Mouse (Mus musculus): ENCODE measurements around the gene Hypk. TPM values are rescaled to one million over a fixed set of nuclear protein-coding genes. Genes with fewer than 3 reads are reported as not detected.

Gene Hypk
- polyA plus RNA-seq, 1 experiment from 2014 or later, result 101 TPM

GRCm38 (mm10) chr2:121434854-121435253, 18.2 kb upstream of the Hypk start:
- Histone ChIP-seq H3K4me3 (replicated peaks) (no peak overlapping the region), H3K9me3 (no peaks in the 10 kb centered on the region), H3K27me3 (replicated peaks) (no peaks in the 10 kb centered on the region), H3K27ac (no peak overlapping the region), H3K36me3 (peaks cover 35% of the 10 kb centered on the region), H3K9ac (no peak overlapping the region), H3K4me1 (replicated peaks) (no peaks in the 10 kb centered on the region), H3K4me2 (replicated peaks) (no peak overlapping the region)
- ATAC-seq, result no peak
- WGBS, result 98% methylated on average over 1 of the region's 1 CpGs

- ATAC-seq, result no peak
- WGBS, result 69% methylated on average over 4 of the region's 4 CpGs
- H3K4me3 ChIP-seq (replicated peaks), result no peak overlapping the region
Measured at GRCm38 (mm10) chr2:121439746-121440145, 13.3 kb upstream of the Hypk start.

GRCm38 (mm10) chr2:121440834-121441605, 12.1 kb upstream of the Hypk start:
- no peak overlapping the region for H3K27ac ChIP-seq
- 55% methylated on average over 5 of the region's 5 CpGs for WGBS
- H3K27me3 ChIP-seq (replicated peaks), result 0 out of 2 replicates have a peak, but pooled peaks cover 3% of the 10 kb centered on the region
- no peak overlapping the region for H3K9ac ChIP-seq
- peaks cover 11% of the 10 kb centered on the region; the same call in 1 of the 2 replicates for H3K4me1 ChIP-seq (replicated peaks)
- no peak for ATAC-seq
- no peak overlapping the region for H3K4me2 ChIP-seq (replicated peaks)
- no peaks in the 10 kb centered on the region for H3K9me3 ChIP-seq
- peaks cover 10% of the 10 kb centered on the region; the same call in 1 of the 2 replicates for H3K36me3 ChIP-seq
- no peak overlapping the region for H3K4me3 ChIP-seq (replicated peaks)

More at GRCm38 (mm10) chr2:121439746-121440145, 13.3 kb upstream of the Hypk start:
- H3K27me3 ChIP-seq (replicated peaks), result 0 out of 2 replicates have a peak, but pooled peaks cover 3% of the 10 kb centered on the region
- peaks cover 11% of the 10 kb centered on the region; the same call in 1 of the 2 replicates for H3K4me1 ChIP-seq (replicated peaks)
- H3K9ac ChIP-seq, result no peak overlapping the region
- H3K36me3 ChIP-seq, result peaks cover 18% of the 10 kb centered on the region
- H3K27ac ChIP-seq, result no peak overlapping the region
- no peak overlapping the region for H3K4me2 ChIP-seq (replicated peaks)
- no peaks in the 10 kb centered on the region for H3K9me3 ChIP-seq

- WGBS, result 5% methylated on average over 11 of the region's 11 CpGs
- peak overlapping the region; percentile 91 for H3K4me2 ChIP-seq (replicated peaks)
- H3K27ac ChIP-seq, result no peak overlapping the region
- ATAC-seq, result 0 out of 2 replicates have a peak, but pooled peaks have one; percentile 7
- H3K27me3 ChIP-seq (replicated peaks), result 0 out of 2 replicates have a peak, but pooled peaks cover 3% of the 10 kb centered on the region
- peaks cover 11% of the 10 kb centered on the region; the same call in 1 of the 2 replicates for H3K4me1 ChIP-seq (replicated peaks)
- no peaks in the 10 kb centered on the region for H3K9me3 ChIP-seq
- peak overlapping the region; percentile 47 for H3K4me3 ChIP-seq (replicated peaks)
- H3K9ac ChIP-seq, result peak overlapping the region; percentile 43
- peaks cover 10% of the 10 kb centered on the region; the same call in 1 of the 2 replicates for H3K36me3 ChIP-seq
Measured at GRCm38 (mm10) chr2:121441800-121442199, 11.3 kb upstream of the Hypk start.

GRCm38 (mm10) chr2:121442259-121443067, 10.6 kb upstream of the Hypk start:
- Histone ChIP-seq H3K4me2 (replicated peaks) (peak overlapping the region; percentile 91), H3K4me1 (replicated peaks) (peaks cover 11% of the 10 kb centered on the region; the same call in 1 of the 2 replicates), H3K9me3 (no peaks in the 10 kb centered on the region), H3K4me3 (replicated peaks) (peak overlapping the region; percentile 47), H3K27ac (no peak overlapping the region), H3K27me3 (replicated peaks) (0 out of 2 replicates have a peak, but pooled peaks cover 3% of the 10 kb centered on the region), H3K9ac (peak overlapping the region; percentile 43), H3K36me3 (peaks cover 10% of the 10 kb centered on the region; the same call in 1 of the 2 replicates)
- under 1% methylated on average over 30 of the region's 30 CpGs for WGBS
- ATAC-seq, result peak; percentile 95

GRCm38 (mm10) chr2:121443068-121443349, 10.1 kb upstream of the Hypk start:
- Histone ChIP-seq H3K9ac (peak overlapping the region; percentile 43), H3K4me3 (replicated peaks) (peak overlapping the region; percentile 47), H3K4me2 (replicated peaks) (peak overlapping the region; percentile 91), H3K4me1 (replicated peaks) (peaks cover 15% of the 10 kb centered on the region; the same call in 1 of the 2 replicates), H3K27ac (no peak overlapping the region), H3K27me3 (replicated peaks) (0 out of 2 replicates have a peak, but pooled peaks cover 3% of the 10 kb centered on the region), H3K9me3 (no peaks in the 10 kb centered on the region), H3K36me3 (peaks cover 7% of the 10 kb centered on the region; the same call in 1 of the 2 replicates)
- peak; percentile 7; the same call in 1 of the 2 replicates for ATAC-seq
- WGBS, result 9% methylated on average over 8 of the region's 8 CpGs

GRCm38 (mm10) chr2:121444178-121444577, 8.9 kb upstream of the Hypk start, which contains the start of gene Ell3:
Ell3 (minus strand) TSS chr2:121444278.
- ATAC-seq, result no peak
- Histone ChIP-seq H3K27ac (no peak within 1 kb of the TSS), H3K4me2 (replicated peaks) (peak within 1 kb of the TSS; percentile 91), H3K36me3 (no peaks in the 10 kb centered on the region), H3K4me1 (replicated peaks) (peaks cover 17% of the 10 kb centered on the region; the same call in 1 of the 2 replicates), H3K27me3 (replicated peaks) (0 out of 2 replicates have a peak, but pooled peaks cover 3% of the 10 kb centered on the region), H3K4me3 (replicated peaks) (peak within 1 kb of the TSS; percentile 47; the same call in 1 of the 2 replicates), H3K9ac (no peak within 1 kb of the TSS), H3K9me3 (no peaks in the 10 kb centered on the region)
- 90% methylated on average over 1 of the region's 1 CpGs for WGBS

- Histone ChIP-seq H3K4me2 (replicated peaks) (no peak overlapping the region), H3K4me1 (replicated peaks) (peaks cover 17% of the 10 kb centered on the region; the same call in 1 of the 2 replicates), H3K9ac (no peak overlapping the region), H3K4me3 (replicated peaks) (no peak overlapping the region), H3K36me3 (no peaks in the 10 kb centered on the region), H3K27ac (no peak overlapping the region), H3K27me3 (replicated peaks) (0 out of 2 replicates have a peak, but pooled peaks cover 3% of the 10 kb centered on the region), H3K9me3 (no peaks in the 10 kb centered on the region)
- ATAC-seq, result no peak
- WGBS, result 86% methylated on average over 3 of the region's 3 CpGs
Measured at GRCm38 (mm10) chr2:121445117-121445516, 8.0 kb upstream of the Hypk start.

- H3K4me2 ChIP-seq (replicated peaks), result no peak overlapping the region
- no peaks in the 10 kb centered on the region for H3K27me3 ChIP-seq (replicated peaks)
- no peaks in the 10 kb centered on the region for H3K9me3 ChIP-seq
- ATAC-seq, result no peak
- H3K36me3 ChIP-seq, result no peaks in the 10 kb centered on the region; the same call in 1 of the 2 replicates
- H3K4me1 ChIP-seq (replicated peaks), result peaks cover 20% of the 10 kb centered on the region; the same call in 1 of the 2 replicates
- no peak overlapping the region for H3K9ac ChIP-seq
- WGBS, result 91% methylated on average over 4 of the region's 4 CpGs
- H3K4me3 ChIP-seq (replicated peaks), result no peak overlapping the region
- H3K27ac ChIP-seq, result no peak overlapping the region
Measured at GRCm38 (mm10) chr2:121446506-121446905, 6.6 kb upstream of the Hypk start.

GRCm38 (mm10) chr2:121447006-121447405, 6.1 kb upstream of the Hypk start:
- 78% methylated on average over 3 of the region's 3 CpGs for WGBS
- Histone ChIP-seq H3K4me3 (replicated peaks) (no peak overlapping the region), H3K27me3 (replicated peaks) (no peaks in the 10 kb centered on the region), H3K4me2 (replicated peaks) (no peak overlapping the region), H3K4me1 (replicated peaks) (peaks cover 16% of the 10 kb centered on the region; the same call in 1 of the 2 replicates), H3K9me3 (no peaks in the 10 kb centered on the region), H3K36me3 (no peaks in the 10 kb centered on the region; the same call in 1 of the 2 replicates), H3K9ac (no peak overlapping the region), H3K27ac (no peak overlapping the region)
- ATAC-seq, result no peak

- peaks cover 4% of the 10 kb centered on the region for H3K36me3 ChIP-seq
- peak overlapping the region; percentile 95 for H3K27ac ChIP-seq
- ATAC-seq, result no peak
- H3K4me1 ChIP-seq (replicated peaks), result peaks cover 12% of the 10 kb centered on the region; the same call in 1 of the 2 replicates
- WGBS, result 12% methylated on average over 9 of the region's 9 CpGs
- H3K4me3 ChIP-seq (replicated peaks), result peak overlapping the region; percentile 100
- H3K9me3 ChIP-seq, result no peaks in the 10 kb centered on the region
- H3K9ac ChIP-seq, result peak overlapping the region; percentile 64
- peak overlapping the region; percentile 86 for H3K4me2 ChIP-seq (replicated peaks)
- H3K27me3 ChIP-seq (replicated peaks), result no peaks in the 10 kb centered on the region
Measured at GRCm38 (mm10) chr2:121448136-121448535, 5.0 kb upstream of the Hypk start.

Data from intestine, embryonic 15.5 days (tissue).